Mouse (Mus musculus) E14TG2a.4 (cell line): ENCODE data around the gene Hoxd4.

Experiments used
- CTCF ChIP-seq: conservative IDR thresholded peaks from 2 replicates; pipeline ENCODE4 v1.5.1; 2014; ENCODE audit warnings: low read length
- NANOG ChIP-seq: IDR thresholded peaks from 2 replicates; pipeline ENCODE4 v1.6.1; 2014; ENCODE audit warnings: borderline replicate concordance, low read length, mixed read lengths

- no peak for TF ChIP-seq CTCF
- TF ChIP-seq NANOG = no peak
These were observed 22.0 kb downstream of the Hoxd4 start for GRCm38 (mm10) chr2:74733765-74734164.
